Mouse (Mus musculus): ENCODE data around the gene Gtpbp3. TPM values are rescaled to one million over a fixed set of nuclear protein-coding genes. Genes with fewer than 3 reads are reported as not detected.
"Not testable (repeated sequence)": the region's sequence is repeated elsewhere in the genome, so short reads cannot be mapped to it uniquely, and the experiment has no call there.

The Gtpbp3 gene
- polyA plus RNA-seq, 1 experiment from 2014 or later: 14.6 TPM

DNA sequence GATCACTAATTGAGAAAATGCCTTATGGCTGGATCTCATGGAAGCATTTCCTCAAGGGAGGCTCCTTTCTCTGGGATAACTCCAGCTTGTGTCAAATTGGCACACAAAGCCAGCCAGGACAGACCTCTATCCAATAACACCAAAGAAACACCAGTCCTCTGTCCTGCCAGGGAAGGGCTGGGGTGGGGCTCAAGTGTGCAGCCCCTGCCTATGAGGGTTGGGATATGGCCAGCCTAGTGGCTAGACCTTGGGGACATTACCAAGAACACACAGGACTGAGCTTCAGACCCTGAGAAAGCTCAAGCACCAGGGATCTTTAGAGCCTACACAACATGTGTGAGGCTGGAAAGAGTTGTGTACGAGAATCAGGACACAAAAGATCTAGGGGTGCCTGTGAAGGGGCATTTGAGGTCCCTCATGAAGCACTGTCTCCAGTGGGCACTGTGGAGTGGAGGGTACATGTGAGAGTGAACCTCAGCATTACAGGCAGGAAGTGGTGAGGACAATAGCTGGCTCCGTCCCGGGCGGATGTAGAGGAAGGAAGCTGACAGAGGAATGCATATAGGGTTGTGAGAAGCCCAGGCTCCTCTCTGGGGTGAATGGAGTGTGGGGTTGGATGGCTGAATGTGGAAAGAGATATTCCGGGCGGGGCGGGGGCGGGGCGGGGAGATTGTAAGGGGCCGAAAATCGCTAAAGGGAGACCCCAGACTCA lies 40.6 kb downstream of the Gtpbp3 start:
- 0 out of 2 replicates have a peak, but pooled peaks have one; percentile 31 for ATAC-seq (replicated peaks; ENCODE audit: low FRiP score, low read depth)
- Histone ChIP-seq H3K4me2 (ENCODE audit: low read length) (no peak overlapping the region), H3K9ac (ENCODE audit: low read depth, low read length) (no peak overlapping the region), H3K4me1 (replicated peaks; ENCODE audit: insufficient read depth, low read length) (peaks cover 9% of the 10 kb centered on the region), H3K9me3 (replicated peaks; ENCODE audit: low read length) (no peaks in the 10 kb centered on the region), H3K27me3 (ENCODE audit: insufficient read depth, low read length) (no peaks in the 10 kb centered on the region), H3K27ac (peak overlapping the region; percentile 78), H3K4me3 (replicated peaks; ENCODE audit: low read depth, low read length) (no peak overlapping the region), H3K36me3 (ENCODE audit: insufficient read depth, low read length) (no peaks in the 10 kb centered on the region)
- WGBS: 62% methylated on average over 11 of the region's 11 CpGs
- peak; percentile 72 for DNase-seq (ENCODE audit: low spot score)
- no peak for TF ChIP-seq CTCF (IDR thresholded peaks at IDR 0.05; ENCODE audit: low read depth)

DNA sequence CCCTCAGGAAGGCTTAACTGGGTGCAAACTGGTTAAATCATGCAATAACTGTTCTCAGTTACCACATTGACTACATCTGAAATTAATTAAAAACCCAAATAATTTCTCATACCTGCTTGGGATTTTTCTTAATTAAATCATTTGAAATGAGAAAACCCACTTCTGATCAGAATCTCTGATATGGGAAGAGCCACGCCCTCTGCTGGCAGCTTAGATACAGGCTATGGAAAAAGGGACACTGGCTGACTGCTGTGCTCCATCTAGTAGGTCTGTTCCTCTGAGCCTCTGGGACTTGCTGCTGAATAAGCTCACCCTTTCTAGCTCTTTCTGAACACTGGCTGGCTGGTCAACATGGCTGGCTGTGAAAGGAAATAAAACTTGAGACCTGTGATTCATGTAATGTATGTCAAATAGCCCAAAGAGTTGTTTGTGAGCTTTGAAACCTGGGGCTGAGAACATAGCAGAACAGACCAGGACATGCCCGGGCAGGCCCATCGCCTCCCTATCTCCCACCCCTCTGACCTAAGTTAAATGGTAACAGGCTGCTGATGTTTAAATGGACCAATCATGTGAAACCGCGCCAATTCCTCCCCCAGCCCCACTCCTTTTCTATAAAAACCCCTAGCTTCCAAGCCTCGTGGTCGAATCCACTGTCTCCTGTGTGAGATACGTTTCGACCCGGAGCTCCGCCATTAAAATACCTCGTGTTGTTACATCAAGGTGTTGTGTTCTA lies 43.0 kb downstream of the Gtpbp3 start:
- WGBS: 49% methylated on average over 5 of the region's 12 CpGs
- TF ChIP-seq CTCF (IDR thresholded peaks at IDR 0.05; ENCODE audit: low read depth): peak; percentile 60
- Histone ChIP-seq H3K27ac (0 out of 2 replicates have a peak overlapping the region, but pooled peaks have one; percentile 6), H3K4me1 (replicated peaks; ENCODE audit: insufficient read depth, low read length) (peaks cover 11% of the 10 kb centered on the region; the same call in 1 of the 2 replicates)
- H3K4me3 ChIP-seq (replicated peaks; ENCODE audit: low read depth, low read length); ATAC-seq (replicated peaks; ENCODE audit: low FRiP score, low read depth); H3K4me2 ChIP-seq (ENCODE audit: low read length); H3K36me3 ChIP-seq (ENCODE audit: insufficient read depth, low read length); H3K27me3 ChIP-seq (ENCODE audit: insufficient read depth, low read length); H3K9ac ChIP-seq (ENCODE audit: low read depth, low read length); H3K9me3 ChIP-seq (replicated peaks; ENCODE audit: low read length): not testable (repeated sequence)
- DNase-seq (ENCODE audit: low spot score): peak; percentile 74

DNA sequence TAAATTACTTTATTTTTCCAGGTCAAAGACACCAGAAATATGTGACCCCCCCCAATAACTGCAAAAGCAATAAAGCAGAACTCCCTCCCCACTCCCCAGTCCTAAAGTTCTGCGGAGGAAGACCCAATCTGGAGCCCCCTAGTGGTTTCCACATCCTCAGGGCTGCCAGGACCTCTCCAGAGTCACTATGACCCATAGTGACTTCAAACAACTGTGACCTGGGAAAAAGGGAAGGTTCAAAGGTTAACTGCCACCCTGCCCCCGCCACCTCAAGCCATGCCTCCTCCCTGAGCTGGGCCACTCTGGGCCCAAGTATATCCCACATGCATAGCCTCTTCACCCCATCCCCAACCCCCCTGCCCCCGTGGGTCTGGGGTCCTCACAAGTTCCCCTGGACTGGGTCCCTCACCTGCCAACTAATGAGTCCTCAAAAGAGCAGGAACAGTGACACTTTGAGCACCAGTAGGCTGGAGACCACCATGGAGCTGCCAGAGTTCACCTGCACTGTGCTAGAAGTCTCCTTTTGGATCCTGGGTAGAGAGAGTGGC lies 46.4 kb downstream of the Gtpbp3 start:
- peak; percentile 38 for TF ChIP-seq CTCF (IDR thresholded peaks at IDR 0.05; ENCODE audit: low read depth)
- DNase-seq (ENCODE audit: low spot score): no peak
- WGBS: 40% methylated on average over 3 of the region's 3 CpGs

DNA sequence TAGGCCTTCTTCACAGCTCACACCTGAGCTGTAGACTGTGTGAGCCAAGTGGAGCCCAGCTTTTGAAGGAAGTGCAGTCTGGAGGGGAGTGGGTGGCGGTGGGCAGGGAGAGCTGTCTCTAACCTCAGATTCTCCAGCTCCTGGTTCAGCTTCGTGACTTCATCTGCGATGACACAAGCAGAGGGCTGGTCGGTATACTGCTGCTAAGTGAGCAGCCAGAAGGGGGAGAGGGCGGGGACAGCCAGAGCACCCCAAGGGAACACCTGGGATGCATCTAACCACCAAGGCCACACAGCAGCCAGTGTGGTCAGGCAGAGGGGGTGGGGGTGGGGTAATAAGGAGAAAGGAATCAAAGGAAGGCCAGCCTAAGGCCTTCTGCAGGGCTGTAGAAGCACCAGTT lies 47.8 kb downstream of the Gtpbp3 start:
- no peak overlapping the region for H3K27ac ChIP-seq
- 0 out of 2 replicates have a peak overlapping the region, but pooled peaks have one; percentile 62 for H3K9ac ChIP-seq (ENCODE audit: low read depth, low read length)
- DNase-seq (ENCODE audit: low spot score) (no peak), ATAC-seq (replicated peaks; ENCODE audit: low FRiP score, low read depth) (no peak)
- 73% methylated on average over 5 of the region's 5 CpGs for WGBS
- TF ChIP-seq CTCF (IDR thresholded peaks at IDR 0.05; ENCODE audit: low read depth): no peak
- no peaks in the 10 kb centered on the region for H3K9me3 ChIP-seq (replicated peaks; ENCODE audit: low read length)
- H3K4me3 ChIP-seq (replicated peaks; ENCODE audit: low read depth, low read length): peak overlapping the region; percentile 50; the same call in 1 of the 2 replicates
- H3K4me1 ChIP-seq (replicated peaks; ENCODE audit: insufficient read depth, low read length): peaks cover 18% of the 10 kb centered on the region
- H3K27me3 ChIP-seq (ENCODE audit: insufficient read depth, low read length): no peaks in the 10 kb centered on the region
- H3K36me3 ChIP-seq (ENCODE audit: insufficient read depth, low read length): no peaks in the 10 kb centered on the region
- peak overlapping the region; percentile 65 for H3K4me2 ChIP-seq (ENCODE audit: low read length)

More for the DNA sequence above, 46.4 kb downstream of the Gtpbp3 start:
- no peaks in the 10 kb centered on the region for H3K36me3 ChIP-seq (ENCODE audit: insufficient read depth, low read length)
- no peak overlapping the region for H3K4me2 ChIP-seq (ENCODE audit: low read length)
- H3K4me3 ChIP-seq (replicated peaks; ENCODE audit: low read depth, low read length): no peak overlapping the region
- H3K4me1 ChIP-seq (replicated peaks; ENCODE audit: insufficient read depth, low read length): peaks cover 21% of the 10 kb centered on the region
- H3K27me3 ChIP-seq (ENCODE audit: insufficient read depth, low read length): no peaks in the 10 kb centered on the region
- no peaks in the 10 kb centered on the region for H3K9me3 ChIP-seq (replicated peaks; ENCODE audit: low read length)
- no peak for ATAC-seq (replicated peaks; ENCODE audit: low FRiP score, low read depth)
- 0 out of 2 replicates have a peak overlapping the region, but pooled peaks have one; percentile 19 for H3K27ac ChIP-seq
- no peak overlapping the region for H3K9ac ChIP-seq (ENCODE audit: low read depth, low read length)

DNA sequence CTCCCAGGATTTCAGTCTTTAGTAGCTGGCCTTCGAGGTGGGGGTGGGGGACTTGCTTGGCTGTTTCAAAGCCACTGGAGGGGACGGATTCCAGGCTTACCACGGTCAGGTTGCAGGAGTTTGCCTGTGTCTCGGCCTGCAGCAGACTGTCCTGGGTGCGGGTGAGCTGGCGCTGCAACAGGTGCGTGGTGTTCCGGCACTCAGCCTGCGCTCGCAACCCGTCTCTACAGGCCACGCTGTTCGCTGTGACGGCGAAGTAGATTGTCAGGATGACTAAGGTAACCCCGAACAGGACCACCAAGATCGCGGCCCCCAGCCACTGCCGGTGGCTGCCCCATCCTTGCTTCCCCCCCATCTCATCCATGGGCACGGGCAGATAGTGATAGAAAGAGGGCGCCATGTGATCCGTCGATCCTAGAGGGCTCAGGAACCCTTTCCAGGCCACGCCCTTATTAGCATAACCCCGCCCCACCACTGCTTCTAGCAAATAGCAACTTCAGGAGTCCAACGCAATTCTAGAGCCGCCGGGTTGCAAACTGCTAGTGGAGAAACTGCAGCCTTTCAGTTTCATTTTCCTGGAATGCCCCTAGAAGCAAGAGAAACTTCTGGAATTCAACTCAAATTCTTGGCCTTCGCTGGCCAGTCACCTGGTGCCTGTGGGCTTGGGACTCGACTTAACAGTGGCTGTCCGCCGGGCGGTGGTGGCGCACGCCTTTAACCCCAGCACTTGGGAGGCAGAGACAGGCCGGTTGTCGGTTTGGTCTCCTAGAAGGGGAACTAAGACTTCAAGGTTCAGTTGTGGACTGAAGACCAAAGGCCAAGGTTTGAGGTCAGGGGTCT lies 49.3 kb downstream of the Gtpbp3 start, which contains the start of gene Bst2:
Bst2 (minus strand) TSS at position 429 of the 840 bp plus-strand sequence.
- Histone ChIP-seq H3K27me3 (ENCODE audit: insufficient read depth, low read length) (no peaks in the 10 kb centered on the region), H3K4me1 (replicated peaks; ENCODE audit: insufficient read depth, low read length) (peaks cover 18% of the 10 kb centered on the region; the same call in 1 of the 2 replicates), H3K4me3 (replicated peaks; ENCODE audit: low read depth, low read length) (peak within 1 kb of the TSS; percentile 50), H3K9ac (ENCODE audit: low read depth, low read length) (peak within 1 kb of the TSS; percentile 62), H3K9me3 (replicated peaks; ENCODE audit: low read length) (no peaks in the 10 kb centered on the region), H3K36me3 (ENCODE audit: insufficient read depth, low read length) (no peaks in the 10 kb centered on the region), H3K4me2 (ENCODE audit: low read length) (peak within 1 kb of the TSS; percentile 65), H3K27ac (peak within 1 kb of the TSS; percentile 83)
- peak; percentile 98 for DNase-seq (ENCODE audit: low spot score)
- WGBS: 4% methylated on average over 37 of the region's 37 CpGs
- peak; percentile 81 for ATAC-seq (replicated peaks; ENCODE audit: low FRiP score, low read depth)
- TF ChIP-seq CTCF (IDR thresholded peaks at IDR 0.05; ENCODE audit: low read depth): peak; percentile 17; the same call in 1 of the 2 replicates
